Mouse (Mus musculus) midbrain, embryonic 13.5 days (tissue): Measurements from ENCODE around the gene Acta1. TPM values are rescaled to one million over a fixed set of nuclear protein-coding genes. Genes with fewer than 3 reads are reported as not detected.

ENCODE experiments used
- polyA plus RNA-seq: library from polyadenylated mRNA; unstranded; fragments of >200 nt; fragmentation: Nextera tagmentation; extraction: Ambion mirVana; gene quantifications from 2 replicates; pipeline ENCODE4 v1.2.1, GENCODE M21; 2015

Acta1 gene
- polyA plus RNA-seq, 1 experiment from 2014 or later, result 2.3 TPM

Other genes starting within 250 kb of the Acta1 start
- 9.3 and 11.6 TPM in 2 replicates for gene Rhou, start 240.8 kb downstream of the Acta1 start, polyA plus RNA-seq
- gene Rab4a, start 88.8 kb downstream of the Acta1 start, polyA plus RNA-seq, result 64.0 and 65.7 TPM in 2 replicates
- 4.0 and 5.1 TPM in 2 replicates for gene Ccsap, start 34.5 kb downstream of the Acta1 start, polyA plus RNA-seq
- gene Nup133, start 54.5 kb upstream of the Acta1 start, polyA plus RNA-seq, result 32.2 and 32.9 TPM in 2 replicates
- gene Abcb10, start 88.4 kb upstream of the Acta1 start, polyA plus RNA-seq, result 10.5 and 12.2 TPM in 2 replicates
- gene Taf5l, start 126.6 kb upstream of the Acta1 start, polyA plus RNA-seq, result 26.4 and 27.1 TPM in 2 replicates
- gene Urb2, start 126.8 kb upstream of the Acta1 start, polyA plus RNA-seq, result 3.1 and 3.4 TPM in 2 replicates